Mouse (Mus musculus) lung, embryonic 16.5 days (tissue): ENCODE data around the gene Bco1. TPM values are rescaled to one million over a fixed set of nuclear protein-coding genes. Genes with fewer than 3 reads are reported as not detected.

ENCODE experiments used
- ATAC-seq: fragments of 200-750 bp; cut with Nextera tagmentation; 2 replicates; pipeline ENCODE4 v1.8.0; 2017; ENCODE audit warnings: low read depth, mild to moderate bottlenecking, moderate library complexity
- H3K27ac ChIP-seq: fragments of 300-500 bp; sonication (generic); 2 replicates; pipeline ENCODE4 v1.5.1; 2014; ENCODE audit warnings: mild to moderate bottlenecking, control low read depth, low read length
- H3K27me3 ChIP-seq: fragments of 300-500 bp; sonication (generic); 2 replicates; pipeline ENCODE4 v1.6.1; 2014; ENCODE audit warnings: low read depth, low read length, mixed read lengths; ENCODE audit not compliant: control insufficient read depth, insufficient read depth
- H3K36me3 ChIP-seq: fragments of 300-500 bp; sonication (generic); 2 replicates; pipeline ENCODE4 v1.6.1; 2014; ENCODE audit warnings: low read length; ENCODE audit not compliant: control insufficient read depth, insufficient read depth
- H3K4me1 ChIP-seq: fragments of 300-500 bp; sonication (generic); replicated peaks from 2 replicates; pipeline ENCODE4 v1.6.1; 2014; ENCODE audit warnings: low read length, mixed read lengths; ENCODE audit not compliant: control insufficient read depth, insufficient read depth
- H3K4me2 ChIP-seq: fragments of 300-500 bp; sonication (generic); 2 replicates; pipeline ENCODE4 v1.6.1; 2014; ENCODE audit warnings: low read depth, low read length, control low read depth
- H3K4me3 ChIP-seq: fragments of 300-500 bp; sonication (generic); 2 replicates; pipeline ENCODE4 v1.5.1; 2014; ENCODE audit warnings: mild to moderate bottlenecking, low read length, control low read depth
- H3K9ac ChIP-seq: fragments of 300-500 bp; sonication (generic); 2 replicates; pipeline ENCODE4 v1.6.1; 2014; ENCODE audit warnings: low read length, control low read depth
- H3K9me3 ChIP-seq: fragments of 300-500 bp; sonication (generic); 2 replicates; pipeline ENCODE4 v1.6.1; 2016; ENCODE audit warnings: low read length; ENCODE audit not compliant: control insufficient read depth
- WGBS: fragments of 180-500 bp; shearing (Covaris S2); extraction: QIAGEN DNeasy Blood & Tissue Kit; methylation state at CpG from one replicate; pipeline ENCODE4 v1.1.7; 2014; 5-methylcytosine and 5-hydroxymethylcytosine counted together
- polyA plus RNA-seq: library from polyadenylated mRNA; unstranded; fragments of >200 nt; fragmentation: Nextera tagmentation; extraction: Ambion mirVana; gene quantifications from 2 replicates; pipeline ENCODE4 v1.2.1, GENCODE M21; 2015

Bco1 gene
- polyA plus RNA-seq, result 0.40 and 0.44 TPM in 2 replicates

GRCm38 (mm10) chr8:117095647-117096046, at the start of gene Bco1:
Gene Bco1 (plus strand): TSS chr8:117095854.
- WGBS, result 47% methylated on average over 12 of the region's 12 CpGs
- Histone ChIP-seq H3K36me3 (no peaks in the 10 kb centered on the region), H3K9ac (no peak within 1 kb of the TSS), H3K9me3 (peaks cover 8% of the 10 kb centered on the region; the same call in 1 of the 2 replicates), H3K27ac (no peak within 1 kb of the TSS), H3K4me2 (no peak within 1 kb of the TSS), H3K27me3 (no peaks in the 10 kb centered on the region), H3K4me3 (no peak within 1 kb of the TSS), H3K4me1 (peaks cover 8% of the 10 kb centered on the region)
- no peak for ATAC-seq

- no peak for ATAC-seq
- H3K36me3 ChIP-seq, result no peaks in the 10 kb centered on the region
These were observed 46.2 kb upstream of the Bco1 start for GRCm38 (mm10) chr8:117049444-117049843.

GRCm38 (mm10) chr8:117050763-117051162, 44.9 kb upstream of the Bco1 start:
- no peaks in the 10 kb centered on the region for H3K27me3 ChIP-seq
- no peak for ATAC-seq
- 72% methylated on average over 9 of the region's 9 CpGs for WGBS
- no peaks in the 10 kb centered on the region for H3K9me3 ChIP-seq
- H3K4me3 ChIP-seq, result no peak overlapping the region
- no peaks in the 10 kb centered on the region for H3K4me1 ChIP-seq
- H3K27ac ChIP-seq, result no peak overlapping the region
- no peak overlapping the region for H3K4me2 ChIP-seq
- no peak overlapping the region for H3K9ac ChIP-seq
- H3K36me3 ChIP-seq, result no peaks in the 10 kb centered on the region

More at GRCm38 (mm10) chr8:117049444-117049843, 46.2 kb upstream of the Bco1 start:
- WGBS, result 60% methylated on average over 7 of the region's 7 CpGs
- no peaks in the 10 kb centered on the region for H3K27me3 ChIP-seq
- no peak overlapping the region for H3K9ac ChIP-seq
- H3K9me3 ChIP-seq, result no peaks in the 10 kb centered on the region
- no peak overlapping the region for H3K4me3 ChIP-seq
- no peak overlapping the region for H3K27ac ChIP-seq
- no peak overlapping the region for H3K4me2 ChIP-seq
- no peaks in the 10 kb centered on the region for H3K4me1 ChIP-seq

GRCm38 (mm10) chr8:117051316-117051715, 44.3 kb upstream of the Bco1 start:
- no peaks in the 10 kb centered on the region for H3K36me3 ChIP-seq
- no peak overlapping the region for H3K27ac ChIP-seq
- H3K4me2 ChIP-seq, result no peak overlapping the region
- H3K27me3 ChIP-seq, result no peaks in the 10 kb centered on the region
- no peak for ATAC-seq
- H3K4me3 ChIP-seq, result no peak overlapping the region
- no peaks in the 10 kb centered on the region for H3K4me1 ChIP-seq
- no peaks in the 10 kb centered on the region for H3K9me3 ChIP-seq
- H3K9ac ChIP-seq, result no peak overlapping the region
- WGBS, result 43% methylated on average over 9 of the region's 9 CpGs

DNA sequence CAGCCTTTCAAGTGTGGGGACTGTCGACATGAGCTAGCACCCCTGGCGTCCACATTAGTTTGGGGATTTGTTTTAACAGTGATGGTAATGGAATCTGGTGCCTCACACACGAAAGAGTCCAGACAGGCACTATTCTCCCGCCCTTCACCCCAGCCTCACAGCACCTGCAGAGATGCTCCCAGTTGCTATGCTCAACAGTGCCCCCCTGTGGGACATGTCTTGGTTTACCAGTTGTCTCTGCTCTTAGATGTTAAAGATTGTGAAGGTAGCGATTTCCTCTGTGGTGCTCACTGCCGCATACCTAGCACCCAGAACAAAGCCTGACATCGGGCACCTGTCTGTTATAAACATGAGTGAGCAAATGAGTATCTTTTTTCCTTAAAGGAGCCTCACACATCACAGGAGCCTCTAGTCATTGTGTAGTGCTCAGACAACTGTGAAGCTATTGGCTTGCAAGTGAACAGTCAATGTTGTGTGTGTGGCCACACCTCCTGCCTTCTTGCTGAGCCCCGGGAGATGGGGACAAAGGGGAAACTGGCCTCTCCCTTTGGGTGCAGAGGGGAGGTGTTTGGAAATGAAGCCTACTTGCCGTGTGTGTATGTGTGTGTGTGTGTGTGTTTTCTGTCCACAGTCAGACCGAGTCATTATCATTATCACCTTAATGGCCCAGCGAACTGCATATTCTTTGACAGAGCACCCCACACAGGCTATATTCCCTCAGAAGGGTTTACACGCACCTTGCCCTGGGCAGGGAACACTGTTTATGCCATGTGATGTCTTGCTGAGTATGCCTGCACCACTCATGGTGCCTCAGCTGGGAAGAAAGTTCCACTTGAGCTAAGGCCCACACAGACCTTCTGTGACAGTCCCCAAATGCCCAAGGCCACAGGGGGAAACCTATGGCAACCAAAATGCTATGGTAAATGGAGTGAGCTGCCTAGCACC, 42.2 kb upstream of the Bco1 start:
- 66% methylated on average over 12 of the region's 12 CpGs for WGBS
- H3K27ac ChIP-seq, result no peak overlapping the region

DNA sequence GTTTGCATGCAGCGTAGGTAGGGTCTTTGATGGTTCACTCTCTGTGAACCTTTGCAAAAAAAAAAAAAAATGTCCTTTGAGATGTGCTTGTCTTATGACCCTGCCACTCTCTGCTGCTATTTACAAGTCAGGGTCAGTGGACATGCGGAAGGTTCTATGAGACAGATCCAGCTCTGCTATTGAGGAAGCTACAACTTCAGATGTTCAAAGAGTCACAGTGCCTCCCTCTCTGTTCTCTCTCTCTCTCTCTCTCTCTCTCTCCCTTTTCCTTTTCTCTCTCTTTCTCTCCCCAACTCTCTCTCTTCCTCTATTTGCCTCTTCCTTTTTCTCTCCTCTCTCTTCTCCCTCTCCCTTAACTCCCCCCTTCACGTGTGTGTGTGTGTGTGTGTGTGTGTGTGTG, 41.5 kb upstream of the Bco1 start:
- ATAC-seq, result no peak
- H3K4me2 ChIP-seq, result no peak overlapping the region
- no peaks in the 10 kb centered on the region for H3K4me1 ChIP-seq
- no peaks in the 10 kb centered on the region for H3K9me3 ChIP-seq
- no peak overlapping the region for H3K4me3 ChIP-seq
- no peaks in the 10 kb centered on the region for H3K27me3 ChIP-seq
- WGBS, result 84% methylated on average over 3 of the region's 3 CpGs
- no peaks in the 10 kb centered on the region for H3K36me3 ChIP-seq
- no peak overlapping the region for H3K9ac ChIP-seq
- no peak overlapping the region for H3K27ac ChIP-seq

More for the DNA sequence above, 42.2 kb upstream of the Bco1 start:
- H3K9me3 ChIP-seq, result no peaks in the 10 kb centered on the region
- H3K4me3 ChIP-seq, result no peak overlapping the region
- H3K4me1 ChIP-seq, result no peaks in the 10 kb centered on the region
- ATAC-seq, result no peak
- no peaks in the 10 kb centered on the region for H3K36me3 ChIP-seq
- no peak overlapping the region for H3K4me2 ChIP-seq
- H3K9ac ChIP-seq, result no peak overlapping the region
- H3K27me3 ChIP-seq, result no peaks in the 10 kb centered on the region

DNA sequence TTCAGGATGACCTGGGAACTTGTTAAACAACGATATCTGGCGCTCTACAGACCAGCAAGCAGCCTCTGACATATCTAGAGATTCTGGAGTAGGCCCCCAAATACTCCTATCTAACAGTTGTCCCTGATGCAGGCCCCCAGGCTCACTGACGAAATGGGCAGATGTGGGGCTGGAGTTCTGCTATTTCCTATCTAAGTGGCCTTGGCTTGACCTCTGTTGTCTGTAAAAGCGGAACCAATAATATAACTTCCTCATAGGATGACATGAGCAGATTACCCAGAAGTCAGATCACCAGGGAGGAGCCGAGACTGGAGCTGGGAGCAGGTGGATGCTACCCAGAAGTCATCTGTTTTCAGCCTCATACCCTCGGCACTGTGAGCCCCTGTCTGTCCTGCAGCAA, 40.6 kb upstream of the Bco1 start:
- Histone ChIP-seq H3K27ac (no peak overlapping the region), H3K4me3 (no peak overlapping the region), H3K9ac (no peak overlapping the region), H3K4me1 (no peaks in the 10 kb centered on the region), H3K4me2 (no peak overlapping the region), H3K27me3 (no peaks in the 10 kb centered on the region), H3K9me3 (no peaks in the 10 kb centered on the region), H3K36me3 (no peaks in the 10 kb centered on the region)
- WGBS, result 63% methylated on average over 6 of the region's 6 CpGs
- ATAC-seq, result no peak

DNA sequence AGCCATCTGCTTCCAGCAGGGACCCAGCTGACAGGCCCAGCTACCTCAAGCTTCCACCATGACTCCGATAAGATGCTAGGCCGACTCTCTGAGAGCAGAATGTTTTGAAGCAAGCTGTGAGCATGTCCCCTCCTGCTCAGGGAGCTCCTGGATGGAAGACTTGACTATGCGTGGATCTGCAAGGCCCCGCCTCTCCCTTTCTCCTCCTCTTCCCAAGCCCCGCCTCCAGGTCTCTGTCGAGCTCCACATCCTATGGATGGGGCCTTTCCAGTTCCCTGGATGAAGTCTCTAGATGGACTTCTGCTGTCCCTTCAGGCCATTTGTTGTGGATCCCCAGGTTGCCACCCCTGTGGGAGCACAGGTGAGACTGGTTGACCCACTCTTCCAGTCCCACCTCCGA, 36.6 kb upstream of the Bco1 start:
- Histone ChIP-seq H3K4me1 (no peaks in the 10 kb centered on the region), H3K4me3 (no peak overlapping the region), H3K36me3 (no peaks in the 10 kb centered on the region), H3K4me2 (no peak overlapping the region), H3K27ac (no peak overlapping the region), H3K27me3 (no peaks in the 10 kb centered on the region), H3K9ac (no peak overlapping the region), H3K9me3 (peaks cover 4% of the 10 kb centered on the region; the same call in 1 of the 2 replicates)
- ATAC-seq, result no peak
- 58% methylated on average over 7 of the region's 7 CpGs for WGBS

DNA sequence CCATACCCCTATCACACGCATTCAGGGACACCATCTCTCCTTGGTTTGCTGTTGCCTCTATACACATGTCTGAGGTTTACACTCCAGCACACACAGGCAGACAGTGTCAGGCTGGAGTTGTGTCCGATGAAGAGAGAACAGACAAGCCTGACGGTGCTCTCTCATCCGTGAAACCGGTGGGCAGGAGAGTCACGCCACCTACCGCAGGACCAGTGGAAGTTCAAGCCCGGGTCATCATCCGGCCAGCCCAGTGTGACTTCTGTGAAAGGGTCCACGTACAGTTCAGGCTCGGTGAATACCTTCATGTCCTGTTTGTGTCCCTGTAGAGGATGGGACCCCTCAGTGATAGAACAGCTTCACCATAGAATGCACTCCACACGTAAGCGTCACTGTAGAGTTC, 35.3 kb upstream of the Bco1 start:
- Histone ChIP-seq H3K27ac (no peak overlapping the region), H3K4me2 (no peak overlapping the region), H3K27me3 (no peaks in the 10 kb centered on the region), H3K4me3 (no peak overlapping the region), H3K4me1 (no peaks in the 10 kb centered on the region), H3K9me3 (peaks cover 4% of the 10 kb centered on the region; the same call in 1 of the 2 replicates), H3K36me3 (no peaks in the 10 kb centered on the region), H3K9ac (no peak overlapping the region)
- ATAC-seq, result no peak
- WGBS, result 72% methylated on average over 13 of the region's 13 CpGs
